Mouse (Mus musculus) G1E (cell line): ENCODE data around the gene Hhipl1.

ENCODE experiments used
- CTCF ChIP-seq: IDR thresholded peaks from 2 replicates; pipeline ENCODE4 v1.5.1; 2012; ENCODE audit warnings: low read depth, low read length, inconsistent platforms, mixed read lengths
- GATA1 ChIP-seq: IDR thresholded peaks from 2 replicates; pipeline ENCODE4 v1.6.1; 2012; ENCODE audit warnings: borderline replicate concordance, low read length, inconsistent platforms, mixed read lengths
- POLR2AphosphoS5 ChIP-seq: IDR thresholded peaks from 2 replicates; pipeline ENCODE4 v1.6.1; 2012; ENCODE audit warnings: low read depth, low read length, inconsistent platforms; ENCODE audit not compliant: insufficient replicate concordance
- TAL1 ChIP-seq: conservative IDR thresholded peaks from 2 replicates; pipeline ENCODE4 v1.6.1; 2012; ENCODE audit warnings: low read depth, low read length, inconsistent platforms, mixed read lengths

DNA sequence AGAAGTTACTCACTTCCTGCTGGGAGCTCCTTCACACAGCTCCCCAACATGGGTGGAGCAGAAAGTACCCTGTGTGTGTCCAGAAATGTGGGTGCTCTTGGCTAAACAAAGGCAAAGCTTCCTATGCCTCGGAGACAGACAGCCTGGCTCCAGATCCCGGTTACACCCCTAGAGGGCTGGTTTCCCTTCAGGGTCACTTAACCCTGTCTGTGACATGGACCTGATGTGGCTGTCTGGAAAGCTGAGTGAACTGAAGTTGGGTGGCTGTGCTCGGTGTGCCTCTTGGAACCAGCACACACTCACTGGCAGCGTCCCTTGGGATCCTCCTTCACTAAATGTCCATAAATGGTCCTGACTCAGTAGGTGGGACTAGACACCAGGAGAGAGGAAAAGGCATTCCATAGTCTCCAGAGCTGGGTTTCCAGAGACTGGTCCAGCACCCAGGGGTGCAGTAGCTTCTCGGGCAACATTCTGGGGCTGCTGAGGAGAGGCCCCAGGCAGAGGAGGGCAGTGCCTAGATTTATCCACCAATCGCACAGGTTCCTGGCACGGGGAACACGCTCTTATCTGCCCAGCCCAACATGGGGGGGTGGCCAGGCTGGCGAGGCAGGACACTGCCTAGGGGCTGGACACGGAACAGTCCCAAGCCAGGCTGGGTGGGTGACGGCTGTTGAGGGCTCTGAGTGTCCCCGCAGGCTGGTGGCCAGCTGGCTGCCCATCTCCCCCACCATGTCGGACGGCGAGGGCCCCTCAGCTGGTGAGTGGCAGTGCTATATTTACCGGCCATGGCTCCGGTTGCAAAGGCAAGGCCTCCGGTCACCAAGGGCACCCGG lies 64.7 kb downstream of the Hhipl1 start, which contains the start of gene Eml1:
- TF ChIP-seq CTCF (no peak), TAL1 (no peak), POLR2AphosphoS5 (no peak), GATA1 (no peak)
